Mouse (Mus musculus): ENCODE data around the gene Gm10715. TPM values are rescaled to one million over a fixed set of nuclear protein-coding genes. Genes with fewer than 3 reads are reported as not detected.
"Not testable (repeated sequence)": the region's sequence is repeated elsewhere in the genome, so short reads cannot be mapped to it uniquely, and the experiment has no call there.

Gm10715 gene
- polyA plus RNA-seq, 1 experiment from 2014 or later = not detected

GRCm38 (mm10) chr9:3009331-3009730 lies 27.3 kb upstream of the Gm10715 start:
- H3K4me1 ChIP-seq (ENCODE audit: control insufficient read depth, insufficient read depth, low read length); H3K27ac ChIP-seq (replicated peaks; ENCODE audit: low read depth, low read length); H3K9me3 ChIP-seq (ENCODE audit: control insufficient read depth, low read length); H3K4me3 ChIP-seq (replicated peaks; ENCODE audit: low read depth, low read length); H3K9ac ChIP-seq (replicated peaks; ENCODE audit: low read length); H3K36me3 ChIP-seq (ENCODE audit: control insufficient read depth, insufficient read depth, low read length); H3K4me2 ChIP-seq (ENCODE audit: low read length); H3K27me3 ChIP-seq (ENCODE audit: control insufficient read depth, insufficient read depth, low read length); DNase-seq: not testable (repeated sequence)
- ATAC-seq (ENCODE audit: low FRiP score, low TSS enrichment) = peak; percentile 51
- WGBS = no CpG with 5 or more reads among the region's 5 CpGs

DNA sequence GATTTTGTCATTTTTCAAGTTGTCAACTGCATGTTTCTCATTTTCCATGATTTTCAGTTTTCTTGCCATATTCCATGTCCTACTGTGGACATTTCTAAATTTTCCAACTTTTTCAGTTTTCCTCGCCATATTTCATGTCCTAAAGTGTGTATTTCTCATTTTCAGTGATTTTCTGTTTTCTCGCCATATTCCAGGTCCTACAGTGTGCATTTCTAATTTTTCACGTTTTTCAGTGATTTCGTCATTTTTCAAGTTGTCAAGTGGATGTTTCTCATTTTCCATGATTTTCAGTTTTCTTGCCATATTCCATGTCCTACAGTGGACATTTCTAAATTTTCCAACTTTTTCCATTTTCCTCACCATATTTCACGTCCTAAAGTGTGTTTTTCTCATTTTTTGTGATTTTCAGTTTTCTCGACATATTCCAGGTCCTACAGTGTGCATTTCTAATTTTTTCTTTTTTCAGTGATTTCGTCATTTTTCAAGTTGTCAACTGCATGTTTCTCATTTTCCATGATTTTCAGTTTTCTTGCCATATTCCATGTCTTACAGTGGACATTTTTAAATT lies 24.5 kb upstream of the Gm10715 start:
- not testable (repeated sequence) for DNase-seq; H3K4me1 ChIP-seq (ENCODE audit: control insufficient read depth, insufficient read depth, low read length); H3K4me2 ChIP-seq (ENCODE audit: low read length); H3K27ac ChIP-seq (replicated peaks; ENCODE audit: low read depth, low read length); ATAC-seq (ENCODE audit: low FRiP score, low TSS enrichment); H3K36me3 ChIP-seq (ENCODE audit: control insufficient read depth, insufficient read depth, low read length); H3K27me3 ChIP-seq (ENCODE audit: control insufficient read depth, insufficient read depth, low read length); H3K9ac ChIP-seq (replicated peaks; ENCODE audit: low read length); H3K4me3 ChIP-seq (replicated peaks; ENCODE audit: low read depth, low read length); H3K9me3 ChIP-seq (ENCODE audit: control insufficient read depth, low read length)
- 82% methylated on average over 2 of the region's 7 CpGs for WGBS

GRCm38 (mm10) chr9:3012733-3013279 lies 23.9 kb upstream of the Gm10715 start, which contains the start of gene Gm10721:
Gene Gm10721 (plus strand): TSS chr9:3013140.
- H3K9ac ChIP-seq (replicated peaks; ENCODE audit: low read length); H3K9me3 ChIP-seq (ENCODE audit: control insufficient read depth, low read length); DNase-seq; H3K4me2 ChIP-seq (ENCODE audit: low read length); H3K27ac ChIP-seq (replicated peaks; ENCODE audit: low read depth, low read length); H3K27me3 ChIP-seq (ENCODE audit: control insufficient read depth, insufficient read depth, low read length); H3K36me3 ChIP-seq (ENCODE audit: control insufficient read depth, insufficient read depth, low read length); H3K4me1 ChIP-seq (ENCODE audit: control insufficient read depth, insufficient read depth, low read length); H3K4me3 ChIP-seq (replicated peaks; ENCODE audit: low read depth, low read length): not testable (repeated sequence)
- no CpG with 5 or more reads among the region's 11 CpGs for WGBS
- peak; percentile 65 for ATAC-seq (ENCODE audit: low FRiP score, low TSS enrichment)

- H3K4me1 ChIP-seq (ENCODE audit: control insufficient read depth, insufficient read depth, low read length); H3K36me3 ChIP-seq (ENCODE audit: control insufficient read depth, insufficient read depth, low read length); H3K4me2 ChIP-seq (ENCODE audit: low read length); H3K4me3 ChIP-seq (replicated peaks; ENCODE audit: low read depth, low read length); H3K9me3 ChIP-seq (ENCODE audit: control insufficient read depth, low read length); DNase-seq; H3K9ac ChIP-seq (replicated peaks; ENCODE audit: low read length); ATAC-seq (ENCODE audit: low FRiP score, low TSS enrichment); H3K27ac ChIP-seq (replicated peaks; ENCODE audit: low read depth, low read length); H3K27me3 ChIP-seq (ENCODE audit: control insufficient read depth, insufficient read depth, low read length): not testable (repeated sequence)
- 62% methylated on average over 4 of the region's 9 CpGs for WGBS
These were observed 21.3 kb upstream of the Gm10715 start, which contains the start of gene Gm10720 for GRCm38 (mm10) chr9:3015354-3015753. Gene Gm10720 (plus strand): TSS chr9:3015654.

DNA sequence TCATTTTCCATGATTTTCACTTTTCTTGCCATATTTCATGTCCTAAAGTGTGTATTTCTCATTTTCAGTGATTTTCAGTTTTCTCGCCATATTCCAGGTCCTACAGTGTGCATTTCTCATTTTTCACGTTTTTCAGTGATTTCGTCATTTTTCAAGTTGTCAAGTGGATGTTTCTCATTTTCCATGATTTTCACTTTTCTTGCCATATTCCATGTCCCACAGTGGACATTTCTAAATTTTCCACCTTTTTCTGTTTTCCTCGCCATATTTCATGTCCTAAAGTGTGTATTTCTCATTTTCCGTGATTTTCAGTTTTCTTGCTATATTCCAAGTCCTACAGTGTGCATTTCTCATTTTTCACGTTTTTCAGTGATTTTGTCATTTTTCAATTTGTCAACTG lies 20.8 kb upstream of the Gm10715 start:
- not testable (repeated sequence) for DNase-seq; H3K9ac ChIP-seq (replicated peaks; ENCODE audit: low read length); H3K4me1 ChIP-seq (ENCODE audit: control insufficient read depth, insufficient read depth, low read length); ATAC-seq (ENCODE audit: low FRiP score, low TSS enrichment); H3K4me2 ChIP-seq (ENCODE audit: low read length); H3K4me3 ChIP-seq (replicated peaks; ENCODE audit: low read depth, low read length); H3K27ac ChIP-seq (replicated peaks; ENCODE audit: low read depth, low read length); H3K27me3 ChIP-seq (ENCODE audit: control insufficient read depth, insufficient read depth, low read length); H3K9me3 ChIP-seq (ENCODE audit: control insufficient read depth, low read length); H3K36me3 ChIP-seq (ENCODE audit: control insufficient read depth, insufficient read depth, low read length)
- 77% methylated on average over 4 of the region's 6 CpGs for WGBS

DNA sequence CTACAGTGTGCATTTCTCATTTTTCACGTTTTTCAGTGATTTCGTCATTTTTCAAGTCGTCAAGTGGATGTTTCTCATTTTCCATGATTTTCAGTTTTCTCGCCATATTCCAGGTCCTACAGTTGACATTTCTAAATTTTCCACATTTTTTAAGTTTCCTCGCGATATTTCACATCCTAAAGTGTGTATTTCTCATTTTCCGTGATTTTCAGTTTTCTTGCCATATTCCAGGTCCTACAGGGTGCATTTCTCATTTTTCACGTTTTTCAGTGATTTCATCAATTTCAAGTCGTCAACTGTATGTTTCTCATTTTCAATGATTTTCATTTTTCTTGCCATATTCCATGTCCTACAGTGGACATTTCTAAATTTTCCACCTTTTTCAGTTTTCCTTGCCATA lies 19.6 kb upstream of the Gm10715 start, which contains the start of gene Gm10719:
Gm10719 (plus strand) TSS at position 301 of the 400 bp plus-strand sequence.
- not testable (repeated sequence) for H3K4me3 ChIP-seq (replicated peaks; ENCODE audit: low read depth, low read length); H3K27me3 ChIP-seq (ENCODE audit: control insufficient read depth, insufficient read depth, low read length); H3K9me3 ChIP-seq (ENCODE audit: control insufficient read depth, low read length); DNase-seq; H3K9ac ChIP-seq (replicated peaks; ENCODE audit: low read length); H3K27ac ChIP-seq (replicated peaks; ENCODE audit: low read depth, low read length); H3K36me3 ChIP-seq (ENCODE audit: control insufficient read depth, insufficient read depth, low read length); ATAC-seq (ENCODE audit: low FRiP score, low TSS enrichment); H3K4me2 ChIP-seq (ENCODE audit: low read length); H3K4me1 ChIP-seq (ENCODE audit: control insufficient read depth, insufficient read depth, low read length)
- WGBS = 78% methylated on average over 1 of the region's 9 CpGs

GRCm38 (mm10) chr9:3018944-3019343 lies 17.7 kb upstream of the Gm10715 start:
- not testable (repeated sequence) for DNase-seq; H3K4me1 ChIP-seq (ENCODE audit: control insufficient read depth, insufficient read depth, low read length); H3K4me3 ChIP-seq (replicated peaks; ENCODE audit: low read depth, low read length); H3K4me2 ChIP-seq (ENCODE audit: low read length); H3K27ac ChIP-seq (replicated peaks; ENCODE audit: low read depth, low read length); H3K9ac ChIP-seq (replicated peaks; ENCODE audit: low read length); H3K36me3 ChIP-seq (ENCODE audit: control insufficient read depth, insufficient read depth, low read length); H3K27me3 ChIP-seq (ENCODE audit: control insufficient read depth, insufficient read depth, low read length); H3K9me3 ChIP-seq (ENCODE audit: control insufficient read depth, low read length); ATAC-seq (ENCODE audit: low FRiP score, low TSS enrichment)
- WGBS = 72% methylated on average over 9 of the region's 9 CpGs

DNA sequence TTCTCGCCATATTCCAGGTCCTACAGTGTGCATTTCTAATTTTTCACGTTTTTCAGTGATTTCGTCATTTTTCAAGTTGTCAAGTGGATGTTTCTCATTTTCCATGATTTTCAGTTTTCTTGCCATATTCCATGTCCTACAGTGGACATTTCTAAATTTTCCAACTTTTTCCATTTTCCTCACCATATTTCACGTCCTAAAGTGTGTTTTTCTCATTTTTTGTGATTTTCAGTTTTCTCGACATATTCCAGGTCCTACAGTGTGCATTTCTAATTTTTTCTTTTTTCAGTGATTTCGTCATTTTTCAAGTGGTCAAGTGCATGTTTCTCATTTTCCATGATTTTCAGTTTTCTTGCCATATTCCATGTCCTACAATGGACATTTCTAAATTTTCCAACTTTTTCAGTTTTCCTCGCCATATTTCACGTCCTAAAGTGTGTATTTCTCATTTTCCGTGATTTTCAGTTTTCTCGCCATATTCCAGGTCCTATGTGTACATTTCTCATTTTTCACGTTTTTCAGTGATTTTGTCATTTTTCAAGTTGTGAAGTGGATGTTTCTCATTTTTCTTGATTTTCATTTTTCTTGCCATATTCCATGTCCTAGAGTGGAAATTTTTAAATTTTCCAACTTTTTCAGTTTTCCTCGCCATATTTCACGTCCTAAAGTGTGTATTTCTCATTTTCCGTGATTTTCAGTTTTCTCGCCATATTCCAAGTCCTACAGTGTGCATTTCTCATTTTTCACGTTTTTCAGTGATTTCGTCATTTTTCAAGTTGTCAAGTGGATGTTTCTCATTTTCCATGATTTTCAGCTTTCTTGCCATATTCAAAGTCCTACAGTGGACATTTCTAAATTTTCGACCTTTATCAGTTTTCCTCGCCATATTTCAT lies 16.6 kb upstream of the Gm10715 start:
- not testable (repeated sequence) for DNase-seq; H3K9ac ChIP-seq (replicated peaks; ENCODE audit: low read length); H3K9me3 ChIP-seq (ENCODE audit: control insufficient read depth, low read length); H3K27ac ChIP-seq (replicated peaks; ENCODE audit: low read depth, low read length); H3K36me3 ChIP-seq (ENCODE audit: control insufficient read depth, insufficient read depth, low read length); H3K4me3 ChIP-seq (replicated peaks; ENCODE audit: low read depth, low read length); H3K27me3 ChIP-seq (ENCODE audit: control insufficient read depth, insufficient read depth, low read length); H3K4me1 ChIP-seq (ENCODE audit: control insufficient read depth, insufficient read depth, low read length); H3K4me2 ChIP-seq (ENCODE audit: low read length)
- peak; percentile 71 for ATAC-seq (ENCODE audit: low FRiP score, low TSS enrichment)
- WGBS = 78% methylated on average over 11 of the region's 19 CpGs

All from midbrain, embryonic 14.5 days (tissue).